Mouse (Mus musculus) ES-E14 (cell line): ENCODE measurements around the gene Nr4a2. TPM values are rescaled to one million over a fixed set of nuclear protein-coding genes. Genes with fewer than 3 reads are reported as not detected.

Experiments
- DNase-seq: peaks from one replicate; pipeline ENCODE4 v3.0.0-alpha.2; 2013; ENCODE audit warnings: low read depth, low spot score
- H3K27ac ChIP-seq: 2 replicates; pipeline ENCODE4 v1.5.1; 2012; ENCODE audit warnings: low read depth, mild to moderate bottlenecking, low read length, moderate library complexity, mixed read lengths; ENCODE audit not compliant: poor library complexity, insufficient read depth, severe bottlenecking
- H3K36me3 ChIP-seq: 2 replicates; pipeline ENCODE4 v1.6.1; 2012; ENCODE audit warnings: mild to moderate bottlenecking, low read length, moderate library complexity, mixed read lengths; ENCODE audit not compliant: control insufficient read depth, poor library complexity, insufficient read depth, severe bottlenecking
- H3K4me1 ChIP-seq, 2 experiments: fragments of 150-350 bp in 1 of 2; sonication (generic) in 1 of 2; 2 replicates each; pipeline ENCODE4 v1.6.1; 2012; ENCODE audit warnings: low read length in 2 of 2, mild to moderate bottlenecking in 1 of 2, mixed read lengths in 1 of 2; ENCODE audit not compliant: control insufficient read depth in 2 of 2, insufficient read depth in 2 of 2, poor library complexity in 1 of 2
- H3K4me3 ChIP-seq, 2 experiments: fragments of 150-350 bp in 1 of 2; sonication (generic) in 1 of 2; 2 replicates each; pipeline ENCODE4 v1.5.1; 2012; ENCODE audit warnings: low read length in 2 of 2, low read depth in 1 of 2, mild to moderate bottlenecking in 1 of 2, mixed read lengths in 1 of 2; ENCODE audit not compliant: insufficient read depth in 1 of 2, poor library complexity in 1 of 2, severe bottlenecking in 1 of 2
- H3K9ac ChIP-seq: 2 replicates; pipeline ENCODE4 v1.6.1; 2012; ENCODE audit warnings: low read depth, mild to moderate bottlenecking, low read length, mixed read lengths; ENCODE audit not compliant: poor library complexity, insufficient read depth, severe bottlenecking
- H3K9me3 ChIP-seq: fragments of 150-350 bp; sonication (generic); 2 replicates; pipeline ENCODE4 v1.6.1; 2012; ENCODE audit warnings: low read depth, mild to moderate bottlenecking, low read length; ENCODE audit not compliant: control insufficient read depth, insufficient read depth
- CHD2 ChIP-seq: IDR thresholded peaks from 2 replicates; pipeline ENCODE4 v1.6.1; 2014; ENCODE audit warnings: mild to moderate bottlenecking, low read depth, low read length, inconsistent platforms
- HCFC1 ChIP-seq: IDR thresholded peaks from 2 replicates; pipeline ENCODE4 v1.6.1; 2012; ENCODE audit warnings: low read length, inconsistent platforms, borderline replicate concordance; ENCODE audit not compliant: insufficient read depth
- MAFK ChIP-seq: IDR thresholded peaks from 2 replicates; pipeline ENCODE4 v1.6.1; 2014; ENCODE audit warnings: mild to moderate bottlenecking, low read depth, low read length, inconsistent platforms; ENCODE audit not compliant: insufficient read depth
- ZC3H11A ChIP-seq: IDR thresholded peaks from 2 replicates; pipeline ENCODE4 v1.6.1; 2012; ENCODE audit warnings: low read depth, mild to moderate bottlenecking, inconsistent platforms, low read length, borderline replicate concordance
- ZNF384 ChIP-seq: IDR thresholded peaks from 2 replicates; pipeline ENCODE4 v1.6.1; 2012; ENCODE audit warnings: low read depth, low read length, inconsistent platforms
- in situ Hi-C, 2 experiments: fragments of 600-800 bp; cut with MboI; formaldehyde crosslinking; loops; one replicate each; pipeline ENCODE4 v1.15.1; 2025; ENCODE audit warnings: low sequenced_read_pairs in 2 of 2, inconsistent platforms in 1 of 2; ENCODE audit not compliant: unreplicated experiment in 2 of 2
- total RNA-seq: library from RNA; depleted of rRNA; stranded (reverse); fragments of 300-350 nt; gene quantifications from 2 replicates; pipeline ENCODE4 v1.2.3, GENCODE M21; 2012

Gene Nr4a2
- total RNA-seq, 1 experiment, result 0.45 TPM

DNA sequence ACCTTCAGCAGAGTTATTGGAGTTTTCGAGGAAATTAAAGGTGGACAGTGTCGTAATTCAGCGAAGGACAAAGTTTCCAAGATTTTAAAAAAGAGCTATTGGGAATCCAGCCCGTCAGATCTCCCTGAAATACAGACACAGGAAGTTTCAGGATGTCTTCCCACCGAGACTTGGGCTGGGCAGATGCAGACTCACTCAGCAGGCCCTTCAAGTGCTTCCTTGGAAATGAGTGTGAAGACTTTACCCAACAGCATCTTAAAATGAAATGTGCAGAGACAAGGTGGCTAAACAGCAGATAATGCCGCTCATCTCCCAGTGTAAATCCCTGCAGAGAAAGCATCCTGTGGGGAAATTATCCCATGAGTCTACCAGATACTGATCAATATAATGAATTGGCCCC, 10.9 kb downstream of the Nr4a2 start:
- H3K9me3 ChIP-seq, result no peaks in the 10 kb centered on the region
- in situ Hi-C loops, result no loop called here
- H3K9ac ChIP-seq, result no peak overlapping the region
- H3K36me3 ChIP-seq, result no peaks in the 10 kb centered on the region
- peaks cover 0 to 5% of the 10 kb centered on the region in 2 experiments; a peak in 2 of 4 replicates for H3K4me1 ChIP-seq
- no peak for DNase-seq
- no peak for TF ChIP-seq ZNF384
- TF ChIP-seq CHD2, result no peak
- no peak for TF ChIP-seq ZC3H11A
- TF ChIP-seq HCFC1, result no peak
- no peak for TF ChIP-seq MAFK
- H3K27ac ChIP-seq, result no peak overlapping the region
- H3K4me3 ChIP-seq, result no peak overlapping the region

DNA sequence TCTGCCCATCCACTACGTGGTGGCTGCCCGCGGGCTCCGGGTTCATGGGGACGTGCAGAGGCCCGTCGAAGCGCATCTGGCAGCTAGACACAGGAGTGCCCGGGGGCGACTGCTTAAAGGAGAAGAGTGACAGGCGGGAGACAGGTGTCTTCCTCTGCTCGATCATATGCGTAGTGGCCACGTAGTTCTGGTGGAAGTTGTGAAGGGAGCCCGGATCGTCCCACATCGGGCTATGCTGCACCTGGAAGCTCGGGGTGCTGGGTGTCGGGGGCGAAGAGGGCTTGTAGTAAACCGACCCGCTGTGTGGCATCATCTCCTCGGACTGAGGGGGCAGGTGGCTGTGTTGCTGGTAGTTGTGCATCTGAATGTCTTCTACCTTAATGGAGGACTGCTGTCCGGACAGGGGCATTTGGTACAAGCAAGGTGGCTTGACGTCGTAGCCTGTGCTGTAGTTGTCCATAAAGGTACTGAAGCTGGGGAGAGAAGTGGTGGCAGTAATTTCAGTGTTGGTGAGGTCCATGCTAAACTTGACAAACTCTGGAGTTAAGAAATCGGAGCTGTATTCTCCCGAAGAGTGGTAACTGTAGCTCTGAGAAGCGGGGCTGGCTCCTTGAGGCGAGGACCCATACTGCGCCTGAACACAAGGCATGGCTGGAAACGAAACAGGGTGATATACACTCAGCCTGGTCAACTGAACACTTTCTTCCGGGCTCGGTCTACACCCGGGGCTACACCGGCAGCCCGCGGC, 11.8 kb downstream of the Nr4a2 start:
- Histone ChIP-seq H3K4me1 (peaks cover 0 to 5% of the 10 kb centered on the region in 2 experiments; a peak in 2 of 4 replicates), H3K9me3 (no peaks in the 10 kb centered on the region), H3K4me3 (peak overlapping the region in 1 of 2 experiments; percentile 36; a peak in 1 of 4 replicates), H3K9ac (no peak overlapping the region), H3K27ac (no peak overlapping the region), H3K36me3 (no peaks in the 10 kb centered on the region)
- no peak for DNase-seq
- in situ Hi-C loops, result no loop called here
- TF ChIP-seq ZC3H11A (no peak), ZNF384 (no peak), HCFC1 (no peak), MAFK (no peak), CHD2 (no peak)

DNA sequence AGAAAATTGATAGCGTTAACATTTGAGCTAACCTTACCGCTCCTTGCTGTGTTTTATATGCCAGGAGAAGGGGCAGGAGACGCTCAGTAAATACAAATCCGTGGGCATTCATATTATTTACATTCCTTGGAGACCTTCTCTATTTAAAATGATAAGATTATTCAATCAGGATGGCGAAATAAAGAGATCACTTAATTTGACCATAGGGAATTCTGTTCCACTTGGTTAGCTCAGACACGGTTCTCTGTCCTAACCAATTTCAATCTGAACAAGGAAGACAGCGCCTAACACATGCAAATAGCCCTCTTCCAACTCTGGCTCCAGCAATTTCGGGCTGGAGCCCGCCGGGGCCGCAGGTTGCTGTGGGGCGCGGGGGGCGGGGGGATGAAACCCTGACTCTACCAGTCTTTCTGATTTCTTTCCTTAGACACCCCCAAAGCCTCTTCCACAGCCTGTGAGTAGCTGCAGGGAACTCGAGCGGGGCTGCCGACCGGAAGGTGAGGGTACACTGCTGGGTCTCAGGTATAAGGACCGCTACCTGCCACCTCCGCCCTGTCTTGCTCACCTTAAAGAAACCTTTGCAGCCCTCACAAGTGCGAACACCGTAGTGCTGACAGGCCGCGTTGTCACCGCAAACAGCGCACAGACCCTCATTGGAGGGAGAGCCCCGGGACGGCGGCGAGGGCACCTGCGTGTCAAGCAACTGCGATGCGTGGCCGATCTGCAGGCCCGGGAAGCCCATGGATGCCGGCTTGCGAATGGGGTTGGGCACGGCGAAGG, 12.6 kb downstream of the Nr4a2 start:
- H3K36me3 ChIP-seq, result no peaks in the 10 kb centered on the region
- DNase-seq, result no peak
- peak overlapping the region in 1 of 2 experiments; percentile 36; a peak in 1 of 4 replicates for H3K4me3 ChIP-seq
- in situ Hi-C loops, result no loop called here
- peaks cover 0 to 5% of the 10 kb centered on the region in 2 experiments; a peak in 1 of 4 replicates for H3K4me1 ChIP-seq
- H3K9me3 ChIP-seq, result no peaks in the 10 kb centered on the region
- TF ChIP-seq MAFK (no peak), CHD2 (no peak), ZNF384 (no peak)
- no peak overlapping the region for H3K9ac ChIP-seq
- no peak overlapping the region for H3K27ac ChIP-seq

DNA sequence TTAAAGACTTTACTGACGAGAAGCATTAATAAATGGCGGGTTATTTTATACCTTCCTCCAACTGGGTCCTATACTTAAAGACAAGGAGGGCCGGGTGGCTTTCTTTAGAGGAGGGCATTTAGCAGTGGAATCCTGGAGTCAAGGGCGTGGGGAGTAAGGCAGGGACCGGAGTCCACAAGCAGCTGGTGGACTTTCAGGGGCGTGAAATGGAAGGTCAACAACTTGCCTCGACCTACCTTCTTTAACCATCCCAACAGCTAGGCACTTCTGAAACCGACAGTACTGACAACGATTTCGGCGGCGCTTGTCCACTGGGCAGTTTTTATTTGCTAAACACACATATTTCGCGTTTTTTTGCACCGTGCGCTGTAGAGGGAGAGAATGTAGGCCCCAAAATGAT, 13.4 kb downstream of the Nr4a2 start:
- H3K9ac ChIP-seq, result no peak overlapping the region
- TF ChIP-seq ZC3H11A, result no peak
- no peak for TF ChIP-seq HCFC1
- no peak overlapping the region for H3K27ac ChIP-seq
- H3K36me3 ChIP-seq, result no peaks in the 10 kb centered on the region
- DNase-seq, result no peak
- H3K9me3 ChIP-seq, result no peaks in the 10 kb centered on the region
- H3K4me1 ChIP-seq, result peaks cover 0 to 5% of the 10 kb centered on the region in 2 experiments; a peak in 1 of 4 replicates
- H3K4me3 ChIP-seq, result no peak overlapping the region
- in situ Hi-C loops, result no loop called here
